Mouse (Mus musculus) spleen, adult 2 months (tissue): ENCODE measurements at regions not wholly inside any gene's neighbourhood (a gene's known extent, or its start where the extent isn't known, plus 50 kb on each side); places are given as distances from the start of the nearest gene placed in this dataset.

ENCODE experiments used
- CTCF ChIP-seq: fragments of 200-500 bp; IDR thresholded peaks from 2 replicates; pipeline ENCODE4 v1.5.1; 2011; ENCODE audit warnings: mild to moderate bottlenecking, inconsistent platforms; ENCODE audit not compliant: insufficient read depth, insufficient read length, insufficient replicate concordance; ENCODE audit errors: extremely low read depth
- POLR2A ChIP-seq: fragments of 200-500 bp; IDR thresholded peaks from 2 replicates; pipeline ENCODE4 v1.6.1; 2011; ENCODE audit warnings: low read depth, low read length, inconsistent platforms

DNA sequence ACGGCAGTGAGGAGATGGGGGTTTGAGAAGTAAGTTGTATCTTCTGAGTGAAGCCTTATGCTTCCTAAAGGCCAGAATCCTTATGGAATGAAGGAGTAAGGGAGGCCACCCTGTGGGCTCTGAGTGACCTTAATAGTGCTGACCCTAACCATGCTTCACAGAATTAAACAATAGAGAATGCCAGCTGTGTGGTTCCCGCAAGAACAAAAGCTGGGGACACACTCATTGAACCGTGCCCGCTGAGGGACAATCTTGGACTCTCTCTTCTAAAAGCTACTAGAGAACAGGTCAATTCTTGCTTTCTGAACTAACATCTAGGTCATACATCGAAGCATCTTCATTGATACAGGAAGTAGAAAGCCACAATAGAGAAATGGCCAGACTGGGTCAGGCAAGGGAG lies 223.3 kb upstream of the Pabpc6 start:
- TF ChIP-seq POLR2A (no peak), CTCF (no peak)
